Mouse (Mus musculus): Measurements from ENCODE around the gene Bdkrb2.

The Bdkrb2 gene

GRCm38 (mm10) chr12:105562936-105563680, at the start of gene Bdkrb2:
TSS of gene Bdkrb2 (plus strand) at chr12:105563226.
- CTCF ChIA-PET: no interaction called here

- CTCF ChIA-PET: no interaction called here
Measured at GRCm38 (mm10) chr12:105514111-105514510, 48.9 kb upstream of the Bdkrb2 start.

- CTCF ChIA-PET: no interaction called here
Measured at GRCm38 (mm10) chr12:105517026-105517675, 45.9 kb upstream of the Bdkrb2 start.

GRCm38 (mm10) chr12:105519851-105520250, 43.2 kb upstream of the Bdkrb2 start:
- CTCF ChIA-PET: no interaction called here

GRCm38 (mm10) chr12:105521170-105521762, 41.8 kb upstream of the Bdkrb2 start:
- CTCF ChIA-PET: no interaction called here

- CTCF ChIA-PET: no interaction called here
Measured at GRCm38 (mm10) chr12:105523737-105524136, 39.3 kb upstream of the Bdkrb2 start.

- CTCF ChIA-PET: no interaction called here
Measured at GRCm38 (mm10) chr12:105526186-105526585, 36.8 kb upstream of the Bdkrb2 start.

- CTCF ChIA-PET: interaction anchor here (0.9 kb wide), 1 partner anchor 251 kb away, joined by 3 read pairs; no protein-coding TSS in a partner anchor
Measured at GRCm38 (mm10) chr12:105526829-105527228, 36.2 kb upstream of the Bdkrb2 start.

- CTCF ChIA-PET: no interaction called here
Measured at GRCm38 (mm10) chr12:105529545-105529944, 33.5 kb upstream of the Bdkrb2 start.

GRCm38 (mm10) chr12:105531724-105532371, 31.2 kb upstream of the Bdkrb2 start:
- CTCF ChIA-PET: interaction anchor here (0.6 kb wide), 1 partner anchor 16 kb away, joined by 3 read pairs; no protein-coding TSS in a partner anchor

- CTCF ChIA-PET: no interaction called here
Measured at GRCm38 (mm10) chr12:105534842-105535241, 28.2 kb upstream of the Bdkrb2 start.

GRCm38 (mm10) chr12:105535968-105536760, 26.9 kb upstream of the Bdkrb2 start:
- CTCF ChIA-PET: interaction anchor here (0.7 kb wide), 1 partner anchor 24 kb away, joined by 4 read pairs; no protein-coding TSS in a partner anchor

- CTCF ChIA-PET: no interaction called here
Measured at GRCm38 (mm10) chr12:105537162-105537561, 25.9 kb upstream of the Bdkrb2 start.

- CTCF ChIA-PET: no interaction called here
Measured at GRCm38 (mm10) chr12:105539649-105540048, 23.4 kb upstream of the Bdkrb2 start.

- CTCF ChIA-PET: no interaction called here
Measured at GRCm38 (mm10) chr12:105541590-105542402, 21.2 kb upstream of the Bdkrb2 start.

GRCm38 (mm10) chr12:105542513-105542912, 20.5 kb upstream of the Bdkrb2 start:
- CTCF ChIA-PET: no interaction called here

GRCm38 (mm10) chr12:105543176-105543575, 19.9 kb upstream of the Bdkrb2 start:
- CTCF ChIA-PET: no interaction called here

GRCm38 (mm10) chr12:105543751-105544150, 19.3 kb upstream of the Bdkrb2 start:
- CTCF ChIA-PET: no interaction called here

- CTCF ChIA-PET: no interaction called here
Measured at GRCm38 (mm10) chr12:105544872-105545271, 18.2 kb upstream of the Bdkrb2 start.

GRCm38 (mm10) chr12:105545696-105546435, 17.2 kb upstream of the Bdkrb2 start:
- CTCF ChIA-PET: no interaction called here
